Mouse (Mus musculus) hindbrain, postnatal 0 days (tissue): ENCODE measurements around the gene 1700066M21Rik. TPM values are rescaled to one million over a fixed set of nuclear protein-coding genes. Genes with fewer than 3 reads are reported as not detected.
A peak's percentile ranks its signal among the peaks of the same experiment; 100 is the strongest.

ENCODE experiments used
- ATAC-seq: fragments of 200-750 bp; cut with Nextera tagmentation; 2 replicates; pipeline ENCODE4 v1.8.0; 2017; ENCODE audit warnings: mild to moderate bottlenecking, moderate TSS enrichment, moderate library complexity
- DNase-seq: peaks from one replicate; pipeline ENCODE4 v3.0.0-alpha.2; 2015; ENCODE audit warnings: low spot score
- H3K27ac ChIP-seq: fragments of 300-500 bp; sonication (generic); 2 replicates; pipeline ENCODE4 v1.5.1; 2014; ENCODE audit warnings: mild to moderate bottlenecking
- H3K27me3 ChIP-seq: fragments of 300-500 bp; sonication (generic); 2 replicates; pipeline ENCODE4 v1.6.1; 2014; ENCODE audit warnings: low read length, mixed read lengths; ENCODE audit not compliant: insufficient read depth
- H3K36me3 ChIP-seq: fragments of 300-500 bp; sonication (generic); 2 replicates; pipeline ENCODE4 v1.6.1; 2014; ENCODE audit warnings: low read length, mixed read lengths; ENCODE audit not compliant: insufficient read depth
- H3K4me1 ChIP-seq: fragments of 300-500 bp; sonication (generic); 2 replicates; pipeline ENCODE4 v1.6.1; 2014; ENCODE audit warnings: antibody characterized with exemption, low read length, mixed read lengths; ENCODE audit not compliant: insufficient read depth
- H3K4me2 ChIP-seq: fragments of 300-500 bp; sonication (generic); 2 replicates; pipeline ENCODE4 v1.6.1; 2014; ENCODE audit warnings: low read depth, mild to moderate bottlenecking, low read length, moderate library complexity, mixed read lengths
- H3K4me3 ChIP-seq: fragments of 300-500 bp; sonication (generic); 2 replicates; pipeline ENCODE4 v1.5.1; 2014; ENCODE audit warnings: low read length
- H3K9ac ChIP-seq: fragments of 300-500 bp; sonication (generic); replicated peaks from 2 replicates; pipeline ENCODE4 v1.6.1; 2014; ENCODE audit warnings: mild to moderate bottlenecking, low read length, moderate library complexity, mixed read lengths
- H3K9me3 ChIP-seq: fragments of 300-500 bp; sonication (generic); 2 replicates; pipeline ENCODE4 v1.6.1; 2016; ENCODE audit warnings: low read length, mixed read lengths
- CTCF ChIP-seq: IDR thresholded peaks from 2 replicates; pipeline ENCODE4 v1.5.1; 2016; ENCODE audit warnings: antibody characterized with exemption, control low read depth, low read depth
- WGBS: fragments of 180-500 bp; shearing (Covaris S2); extraction: QIAGEN DNeasy Blood & Tissue Kit; methylation state at CpG from one replicate; pipeline ENCODE4 v1.1.7; 2014; 5-methylcytosine and 5-hydroxymethylcytosine counted together
- polyA plus RNA-seq: library from polyadenylated mRNA; unstranded; fragments of >200 nt; fragmentation: Nextera tagmentation; extraction: Ambion mirVana; gene quantifications from 2 replicates; pipeline ENCODE4 v1.2.1, GENCODE M21; 2015
- total RNA-seq: library from RNA; depleted of rRNA; stranded (reverse); fragments of >200 nt; gene quantifications from 2 replicates; pipeline ENCODE4 v1.2.3, GENCODE M21; 2014

The 1700066M21Rik gene
- total and polyA plus RNA-seq, 2 experiments from 2014 or later, result 20.3 to 23.7 TPM

DNA sequence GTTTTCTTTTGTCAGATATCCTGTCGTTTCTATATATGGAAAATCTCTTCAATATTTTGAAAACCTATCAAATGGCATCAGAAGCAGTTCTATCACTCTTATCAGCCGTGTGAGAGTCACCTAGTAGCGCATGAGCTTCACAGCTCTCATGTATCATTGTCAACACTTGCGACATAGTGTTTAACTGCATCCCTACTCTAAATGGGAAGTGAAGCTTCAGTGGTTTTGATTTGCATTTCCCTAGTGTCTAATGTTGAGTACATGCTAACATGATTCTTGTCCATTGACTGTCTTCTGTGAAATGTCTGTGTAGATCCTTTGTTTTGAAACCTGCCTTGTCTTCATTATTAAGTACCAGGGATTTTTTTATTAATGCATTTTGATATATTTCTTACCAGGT is 7.0 kb upstream of the 1700066M21Rik start:
- Histone ChIP-seq H3K4me3 (no peak overlapping the region), H3K9me3 (no peaks in the 10 kb centered on the region), H3K36me3 (no peaks in the 10 kb centered on the region), H3K4me1 (no peaks in the 10 kb centered on the region), H3K27me3 (no peaks in the 10 kb centered on the region), H3K4me2 (no peak overlapping the region), H3K9ac (no peak overlapping the region), H3K27ac (no peak overlapping the region)
- 78% methylated on average over 4 of the region's 4 CpGs for WGBS
- no peak for TF ChIP-seq CTCF
- no peak for ATAC-seq
- no peak for DNase-seq

DNA sequence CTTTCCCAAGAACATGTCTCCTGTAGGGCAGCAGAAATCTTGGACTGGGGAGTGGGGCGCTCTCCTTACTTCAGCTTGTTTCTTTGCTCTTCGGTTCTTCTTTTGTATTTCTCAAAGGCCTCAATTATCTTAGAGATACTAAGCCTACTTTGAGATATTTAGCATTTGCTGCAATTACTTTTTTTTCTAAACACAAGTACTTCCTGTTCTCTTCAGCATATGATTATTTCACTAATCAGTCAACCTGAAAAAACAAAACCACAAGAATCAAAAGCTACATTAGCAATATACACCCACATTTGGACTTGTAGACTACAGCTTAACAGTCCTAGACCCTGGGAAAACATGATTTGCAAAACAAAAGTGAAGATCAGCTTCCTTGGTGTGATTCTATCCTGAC is 2.1 kb upstream of the 1700066M21Rik start:
- Histone ChIP-seq H3K4me2 (no peak overlapping the region), H3K27me3 (no peaks in the 10 kb centered on the region), H3K9ac (no peak overlapping the region), H3K9me3 (no peaks in the 10 kb centered on the region), H3K27ac (no peak overlapping the region), H3K4me3 (no peak overlapping the region), H3K36me3 (no peaks in the 10 kb centered on the region), H3K4me1 (no peaks in the 10 kb centered on the region; the same call in 1 of the 2 replicates)
- DNase-seq (no peak), ATAC-seq (no peak)
- 98% methylated on average over 2 of the region's 2 CpGs for WGBS
- TF ChIP-seq CTCF, result no peak

DNA sequence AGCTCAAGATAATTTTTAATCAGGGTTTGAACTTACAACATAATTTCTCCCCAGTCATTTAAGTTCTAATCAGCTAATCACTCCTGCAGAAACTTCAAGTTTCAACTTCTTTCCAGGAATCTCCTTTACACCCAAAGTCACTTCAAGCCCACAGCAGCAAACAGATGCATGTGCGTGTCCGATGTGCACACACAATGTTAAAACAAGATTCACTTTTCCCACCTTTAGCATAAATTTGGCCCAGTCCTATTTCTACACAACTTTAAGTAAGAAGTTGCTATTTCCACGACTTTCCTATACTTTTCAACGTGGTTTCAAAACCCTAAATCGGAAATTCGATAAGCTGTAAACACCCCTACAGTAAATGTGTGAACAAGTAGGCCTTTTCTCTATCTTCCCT is 614 bp upstream of the 1700066M21Rik start:
- Histone ChIP-seq H3K36me3 (no peaks in the 10 kb centered on the region), H3K27me3 (no peaks in the 10 kb centered on the region), H3K4me3 (peak overlapping the region; percentile 98; the same call in 1 of the 2 replicates), H3K27ac (no peak overlapping the region), H3K9ac (no peak overlapping the region), H3K4me2 (peak overlapping the region; percentile 91), H3K4me1 (no peaks in the 10 kb centered on the region; the same call in 1 of the 2 replicates), H3K9me3 (no peaks in the 10 kb centered on the region)
- TF ChIP-seq CTCF, result no peak
- ATAC-seq (no peak), DNase-seq (no peak)
- WGBS, result 74% methylated on average over 6 of the region's 6 CpGs

DNA sequence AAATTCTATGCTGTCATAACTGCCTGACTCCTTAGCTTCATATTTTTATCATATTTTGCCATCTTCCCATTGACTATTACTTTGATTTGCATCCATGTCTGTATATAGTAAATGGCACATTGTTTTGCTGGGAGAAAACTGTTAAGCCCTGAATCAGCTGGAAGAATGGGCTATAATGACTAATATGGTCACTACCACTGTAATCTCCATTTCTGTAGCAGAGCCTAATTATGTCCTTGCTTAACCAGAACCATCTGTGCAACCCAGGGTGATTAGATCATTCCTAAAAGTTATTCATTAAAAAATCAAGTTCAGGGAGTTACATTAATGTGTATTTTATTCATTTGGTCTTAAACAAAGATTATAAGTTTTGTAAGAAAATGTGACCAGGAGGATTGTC is 9.1 kb downstream of the 1700066M21Rik start:
- H3K9me3 ChIP-seq, result no peaks in the 10 kb centered on the region
- ATAC-seq, result no peak
- H3K27ac ChIP-seq, result no peak overlapping the region
- DNase-seq, result no peak
- no peak for TF ChIP-seq CTCF
- H3K4me2 ChIP-seq, result no peak overlapping the region
- 0 out of 2 replicates have a peak, but pooled peaks cover 4% of the 10 kb centered on the region for H3K36me3 ChIP-seq
- H3K4me1 ChIP-seq, result no peaks in the 10 kb centered on the region; the same call in none of the 2 replicates
- no peak overlapping the region for H3K9ac ChIP-seq
- H3K4me3 ChIP-seq, result no peak overlapping the region
- no peaks in the 10 kb centered on the region for H3K27me3 ChIP-seq

DNA sequence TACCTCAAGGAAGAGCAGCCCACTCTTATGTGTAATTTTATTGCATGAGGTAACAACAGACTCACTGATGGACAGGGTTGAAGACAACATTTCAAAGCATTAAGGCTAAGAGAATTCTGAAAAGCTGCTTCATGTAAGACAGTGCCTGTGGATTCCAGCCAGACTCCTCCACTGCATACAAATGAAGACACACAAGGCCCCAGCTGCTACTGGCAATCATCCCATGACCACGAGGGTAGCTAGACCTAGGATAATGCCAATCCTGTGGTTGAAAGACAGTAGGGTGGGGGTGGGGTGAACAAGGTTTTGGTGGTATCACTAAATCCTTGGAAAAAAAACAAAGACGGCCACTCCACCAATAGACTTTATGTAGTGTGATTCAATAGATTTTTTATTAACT is 10.5 kb downstream of the 1700066M21Rik start:
- no peaks in the 10 kb centered on the region for H3K9me3 ChIP-seq
- H3K4me3 ChIP-seq, result no peak overlapping the region
- no peaks in the 10 kb centered on the region; the same call in none of the 2 replicates for H3K4me1 ChIP-seq
- H3K27me3 ChIP-seq, result no peaks in the 10 kb centered on the region
- H3K27ac ChIP-seq, result peak overlapping the region; percentile 34; the same call in 1 of the 2 replicates
- H3K4me2 ChIP-seq, result no peak overlapping the region
- DNase-seq (peak; percentile 92), ATAC-seq (peak; percentile 94)
- H3K9ac ChIP-seq, result no peak overlapping the region
- 31% methylated on average over 2 of the region's 2 CpGs for WGBS
- no peak for TF ChIP-seq CTCF
- peaks cover 14% of the 10 kb centered on the region; the same call in 1 of the 2 replicates for H3K36me3 ChIP-seq

DNA sequence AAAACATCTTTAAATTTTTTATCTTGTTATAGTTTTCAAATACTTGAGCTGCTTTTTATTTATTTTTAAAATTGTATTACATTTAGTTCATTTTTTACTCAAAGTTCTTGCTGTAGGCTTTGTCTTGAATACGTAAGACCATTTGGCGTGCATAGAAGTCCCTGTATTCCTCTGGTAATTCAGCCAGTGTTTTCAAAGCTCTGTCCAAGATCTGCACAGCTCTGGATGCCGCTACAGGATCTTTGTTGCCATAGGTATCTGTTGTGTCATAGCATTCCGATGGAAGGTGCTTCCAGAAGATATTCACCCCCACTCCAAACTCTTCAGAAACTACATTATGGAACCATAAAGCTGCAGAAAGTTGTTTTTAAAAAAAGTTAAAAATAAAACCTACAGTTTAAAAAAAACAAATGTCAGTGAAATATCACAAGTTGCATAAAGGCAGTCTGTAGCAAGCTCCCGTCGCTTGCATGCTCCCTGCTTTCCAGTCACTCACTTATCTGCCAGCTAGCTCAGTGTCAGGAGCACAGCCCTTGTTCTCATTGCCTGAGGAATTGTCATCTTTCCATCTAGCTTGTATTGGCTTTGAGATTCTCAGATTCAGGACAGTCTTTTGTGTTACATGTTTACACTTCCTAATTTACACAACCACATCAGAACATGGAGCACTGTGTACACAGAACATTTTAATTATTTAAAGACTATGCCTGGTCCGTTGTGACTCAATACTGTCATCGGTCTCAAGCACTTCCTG is 11.2 kb downstream of the 1700066M21Rik start:
- TF ChIP-seq CTCF, result no peak
- DNase-seq, result peak; percentile 10
- peaks cover 19% of the 10 kb centered on the region; the same call in 1 of the 2 replicates for H3K36me3 ChIP-seq
- H3K27ac ChIP-seq, result peak overlapping the region; percentile 64
- WGBS, result 62% methylated on average over 8 of the region's 8 CpGs
- H3K9ac ChIP-seq, result no peak overlapping the region
- H3K4me1 ChIP-seq, result no peaks in the 10 kb centered on the region; the same call in none of the 2 replicates
- ATAC-seq, result 0 out of 2 replicates have a peak, but pooled peaks have one; percentile 48
- no peak overlapping the region for H3K4me2 ChIP-seq
- H3K27me3 ChIP-seq, result no peaks in the 10 kb centered on the region
- no peaks in the 10 kb centered on the region for H3K9me3 ChIP-seq
- H3K4me3 ChIP-seq, result no peak overlapping the region
